Mouse (Mus musculus) cerebellum, postnatal 14 days (tissue): Measurements from ENCODE around the gene AC134908.4.

Experiments
- DNase-seq, 2 experiments: peaks; one replicate each; pipeline ENCODE4 v3.0.0; 2021; ENCODE audit warnings: mixed read lengths in 2 of 2

Gene AC134908.4

GRCm38 (mm10) chr17:25806507-25806906 is 11.0 kb upstream of the AC134908.4 start:
- no peak for DNase-seq

- DNase-seq, result peak; percentile 59 to 77
Observed at GRCm38 (mm10) chr17:25802825-25803517, 7.5 kb upstream of the AC134908.4 start.

- DNase-seq, result peak; percentile 78 to 80
Observed at GRCm38 (mm10) chr17:25801029-25801428, 5.6 kb upstream of the AC134908.4 start.

- peak; percentile 73 to 81 for DNase-seq
Observed at GRCm38 (mm10) chr17:25796951-25797369, 1.5 kb upstream of the AC134908.4 start, which contains the start of gene Metrn. Metrn (minus strand) TSS chr17:25797136.

DNA sequence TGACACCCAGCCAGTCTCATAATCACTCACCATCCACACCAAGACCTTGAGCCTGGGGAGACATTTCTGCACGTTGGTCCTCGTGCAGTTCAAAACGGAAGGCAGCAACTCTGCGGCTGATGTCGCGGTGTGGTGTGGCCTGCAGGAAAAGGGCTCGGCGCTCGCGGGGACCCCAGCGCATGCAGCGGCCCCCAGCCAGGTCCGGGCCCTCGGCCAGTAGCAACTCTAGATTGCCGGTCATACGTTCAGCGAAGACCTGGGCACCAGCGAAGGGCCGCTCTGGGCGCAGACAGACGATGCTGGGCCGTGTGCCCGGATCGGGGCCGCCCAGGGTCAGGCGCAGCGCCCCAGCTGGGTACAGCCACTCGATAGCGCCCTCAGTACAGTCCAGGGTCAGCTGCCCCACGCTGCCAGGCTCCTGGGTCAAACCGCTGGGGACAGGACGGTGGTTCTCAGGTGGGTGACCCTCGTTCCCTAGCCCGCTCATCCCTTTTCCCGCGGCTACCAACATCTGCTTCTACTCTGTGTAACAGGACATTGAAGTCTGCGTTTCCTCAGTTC is 832 bp upstream of the AC134908.4 start:
- no peak for DNase-seq

GRCm38 (mm10) chr17:25794998-25795397 is 461 bp downstream of the AC134908.4 start:
- no peak for DNase-seq

DNA sequence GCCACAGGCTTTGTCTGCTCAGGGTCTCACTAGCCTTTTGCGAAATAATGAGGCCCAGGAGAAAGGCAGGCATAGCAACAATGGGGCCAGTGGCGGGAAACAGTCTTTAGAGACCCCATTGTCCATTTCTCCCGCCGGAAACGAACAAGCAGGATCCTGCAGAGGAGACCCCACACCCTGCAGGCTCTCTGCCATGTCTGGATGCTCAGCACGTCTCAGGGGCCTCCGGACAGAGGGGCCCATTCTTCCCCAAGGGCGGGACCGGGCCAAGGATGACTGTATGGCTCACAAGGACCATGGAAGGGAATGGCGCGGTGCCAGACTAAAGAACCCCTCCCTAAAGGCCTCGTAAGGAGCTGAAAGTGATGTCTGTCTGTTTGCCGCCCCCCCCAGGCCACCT is 1.3 kb downstream of the AC134908.4 start:
- no peak for DNase-seq

GRCm38 (mm10) chr17:25792615-25793014 is 2.8 kb downstream of the AC134908.4 start, which contains the start of gene Fam173a:
Fam173a (minus strand) TSS chr17:25792901.
- peak; percentile 65 to 73 for DNase-seq

DNA sequence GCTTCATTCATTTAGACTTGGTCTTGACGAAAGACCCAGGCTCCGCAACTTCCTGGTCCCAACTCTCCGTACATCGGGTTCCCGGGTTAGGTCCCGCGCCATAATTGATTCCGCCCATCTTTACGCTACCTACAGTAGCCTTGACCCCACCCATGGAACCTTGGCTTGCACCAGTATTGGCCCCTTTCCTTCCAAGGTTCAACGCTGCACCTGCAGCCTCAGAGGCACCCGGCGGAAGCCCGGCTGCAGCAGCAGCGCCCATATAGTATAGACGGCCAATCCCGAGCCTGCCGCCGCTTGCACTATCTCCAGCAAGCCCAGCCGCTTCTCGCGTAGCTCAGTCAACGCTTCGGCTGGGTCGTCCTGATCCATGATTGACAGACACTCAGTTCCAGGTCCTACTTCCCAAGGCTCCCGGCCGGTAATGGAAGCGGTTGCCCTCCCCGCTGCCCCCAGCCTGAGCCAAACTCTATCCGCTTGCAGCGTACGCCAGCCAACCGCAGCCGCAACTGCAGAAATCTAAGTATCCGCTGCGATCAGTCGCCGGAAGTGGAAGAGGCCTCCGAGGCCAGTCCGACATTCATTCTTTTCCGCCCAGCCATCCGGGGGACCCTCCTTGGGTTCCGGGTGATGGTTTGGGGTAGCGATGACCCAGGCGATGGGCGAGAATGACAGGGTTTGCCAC is 3.5 kb downstream of the AC134908.4 start:
- DNase-seq, result peak; percentile 94

GRCm38 (mm10) chr17:25791320-25791842 is 4.1 kb downstream of the AC134908.4 start:
- peak in 1 of 2 experiments; percentile 55 for DNase-seq

- no peak for DNase-seq
Observed at GRCm38 (mm10) chr17:25786781-25787504, 8.5 kb downstream of the AC134908.4 start.

DNA sequence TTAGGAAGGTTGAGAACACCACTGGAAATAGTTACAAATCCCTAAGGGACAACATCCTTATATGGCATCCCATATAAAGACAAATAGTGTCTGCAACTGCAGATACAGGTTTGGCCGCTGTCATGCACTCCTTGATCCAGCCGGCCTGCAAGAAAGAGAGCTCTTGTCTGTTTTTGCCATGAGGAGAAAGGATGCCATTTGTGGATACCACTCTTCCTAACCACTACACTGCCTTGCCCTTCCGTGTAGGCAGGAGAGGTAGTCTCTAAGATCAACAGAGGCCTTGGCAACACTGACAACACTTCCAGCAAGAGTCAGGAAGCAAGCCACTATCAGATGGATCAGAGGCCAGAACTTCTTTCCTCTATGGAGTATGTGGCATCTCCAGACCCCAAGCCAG is 9.2 kb downstream of the AC134908.4 start, which contains the start of gene Ccdc78:
Gene Ccdc78 (plus strand): TSS at position 301 of the 400 bp plus-strand sequence.
- DNase-seq, result no peak

DNA sequence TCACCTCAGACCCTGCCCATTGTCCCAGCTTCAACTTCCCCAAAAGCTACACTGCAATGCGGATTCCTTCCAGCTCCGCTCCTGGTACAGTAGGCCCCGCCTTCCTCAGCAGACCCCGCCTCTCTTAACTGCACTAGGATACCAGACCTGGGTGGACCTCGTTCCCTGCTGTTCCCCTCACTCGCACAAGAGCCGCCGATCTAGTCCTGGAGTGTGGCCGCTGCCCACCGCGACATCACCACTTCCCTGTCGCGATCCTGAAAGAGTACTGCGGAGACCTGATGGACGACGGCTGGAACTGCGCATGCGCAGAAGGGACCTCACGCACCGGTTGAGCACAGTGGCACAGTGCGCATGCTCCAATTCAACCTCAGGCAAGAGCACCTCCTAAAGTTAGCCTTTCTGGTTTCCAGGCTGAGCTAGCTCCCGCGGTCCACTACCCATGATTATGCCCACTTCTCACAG is 10.1 kb downstream of the AC134908.4 start, which contains the start of gene Haghl:
Gene Haghl (minus strand): TSS at position 393 of the 465 bp plus-strand sequence.
- peak; percentile 98 for DNase-seq

DNA sequence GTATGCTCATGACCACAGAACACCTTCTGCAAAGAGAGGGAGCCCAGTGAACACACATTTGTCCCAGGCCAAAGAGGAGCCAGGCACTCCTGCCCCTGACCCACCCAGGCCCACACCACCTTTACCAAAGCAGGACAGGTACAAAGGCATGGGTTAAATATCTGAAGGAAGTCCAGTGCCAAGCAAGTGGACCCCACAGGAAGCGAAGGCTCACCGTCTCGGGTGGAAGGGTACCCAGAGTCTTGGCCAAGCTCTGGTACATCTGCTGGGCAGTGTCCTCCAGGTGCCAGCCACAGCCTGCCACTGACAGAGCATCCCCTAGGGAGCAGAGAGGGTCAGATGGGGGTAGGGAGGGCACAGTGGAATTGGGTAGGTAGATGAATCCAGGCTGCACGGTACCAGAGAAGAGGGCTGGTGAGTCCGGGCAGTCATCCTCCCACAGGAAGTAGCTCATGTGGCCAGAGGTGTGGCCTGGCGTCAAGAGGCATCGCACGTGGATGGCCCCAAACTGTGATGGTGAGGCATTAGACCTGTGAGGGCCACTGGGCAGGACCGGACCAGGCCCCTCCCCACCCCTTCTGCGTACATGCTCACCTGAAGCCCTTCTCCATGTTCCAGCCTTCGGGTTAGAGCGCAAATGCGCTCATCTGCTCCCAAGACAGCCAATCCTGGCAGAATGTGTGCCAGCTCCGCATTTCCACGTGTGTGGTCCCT is 11.4 kb downstream of the AC134908.4 start:
- no peak for DNase-seq

DNA sequence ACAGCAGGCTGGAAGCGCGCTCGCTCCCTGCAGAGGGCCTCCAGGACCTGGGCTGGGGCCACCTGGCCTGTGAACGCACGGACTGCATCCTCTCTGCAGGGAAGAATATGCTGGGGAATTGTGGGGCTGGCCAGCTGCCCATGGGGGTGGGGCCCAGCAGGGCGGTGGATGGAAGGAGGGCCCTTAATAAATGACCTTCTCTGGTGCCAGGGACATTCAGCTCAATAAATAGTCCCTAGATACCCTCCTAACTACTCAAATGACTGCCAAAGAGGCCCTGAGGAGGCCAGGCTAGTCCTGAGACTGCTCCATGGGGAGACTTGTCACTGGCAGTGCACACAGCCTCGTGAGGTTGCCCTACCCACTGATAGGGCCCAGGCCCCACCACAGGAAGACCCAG is 12.4 kb downstream of the AC134908.4 start:
- DNase-seq, result peak; percentile 56 to 59

- DNase-seq, result no peak
Observed at GRCm38 (mm10) chr17:25781339-25781738, 14.1 kb downstream of the AC134908.4 start.

- no peak for DNase-seq
Observed at GRCm38 (mm10) chr17:25777948-25778347, 17.5 kb downstream of the AC134908.4 start.

DNA sequence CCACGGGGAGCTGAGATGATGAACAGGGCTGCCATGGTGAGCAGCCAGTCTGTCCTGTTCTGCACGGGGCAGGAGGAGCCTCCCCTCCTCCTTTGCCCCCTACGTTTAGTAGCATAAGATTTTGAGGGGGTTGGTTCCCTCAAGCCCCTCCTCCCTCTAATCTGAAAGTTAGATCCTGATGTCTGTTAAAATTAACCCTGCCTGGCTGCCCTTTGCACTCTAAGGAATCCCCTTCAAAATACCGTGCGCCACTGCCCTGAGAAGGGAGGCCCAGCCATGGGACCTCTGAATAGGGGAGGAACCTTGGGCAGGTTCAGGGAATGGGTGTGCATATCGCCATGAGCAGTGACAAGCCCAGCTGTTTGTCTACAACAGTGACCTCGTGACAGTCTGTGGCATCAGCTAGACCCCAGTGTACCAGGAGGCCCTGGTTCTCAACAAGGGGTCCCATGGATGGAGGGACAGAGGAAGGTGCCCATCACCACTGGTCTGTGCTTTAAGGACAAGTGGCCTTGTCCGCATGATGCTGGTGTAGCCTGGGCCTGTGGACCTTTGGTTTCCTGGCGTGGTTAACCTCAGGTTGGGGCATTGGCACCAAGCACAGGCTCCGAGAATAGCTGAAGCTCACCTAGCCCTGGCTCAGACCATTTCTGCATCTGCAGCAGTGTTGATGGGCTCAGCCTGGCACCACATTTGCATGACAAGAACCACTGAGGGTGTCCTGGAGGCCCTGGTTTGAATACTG is 20.0 kb downstream of the AC134908.4 start:
- no peak for DNase-seq

GRCm38 (mm10) chr17:25773549-25774120 is 21.8 kb downstream of the AC134908.4 start, which contains the start of gene Narfl:
Narfl (plus strand) TSS chr17:25773776.
- DNase-seq, result peak; percentile 99

GRCm38 (mm10) chr17:25769331-25769730 is 26.1 kb downstream of the AC134908.4 start:
- no peak for DNase-seq

DNA sequence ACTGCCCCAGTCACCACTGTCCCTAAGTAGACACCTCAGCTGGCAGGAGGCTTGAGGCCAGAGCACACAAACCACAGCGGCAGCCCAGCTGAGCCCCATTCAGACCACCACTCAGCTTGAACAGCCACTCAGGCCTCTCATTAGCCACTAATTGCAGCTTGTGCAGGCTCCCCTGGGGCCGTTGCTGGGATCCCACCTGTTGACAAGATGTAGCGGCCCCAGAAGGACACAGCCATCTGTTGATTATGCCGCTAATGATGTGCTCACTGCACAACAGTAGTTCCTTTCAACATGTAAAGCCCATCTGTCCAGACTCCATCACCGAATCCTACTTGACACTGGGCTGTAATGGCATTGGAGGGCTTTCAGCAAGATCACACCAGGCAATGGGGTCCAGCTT is 29.6 kb downstream of the AC134908.4 start:
- DNase-seq, result no peak
